Mouse (Mus musculus) frontal cortex, postnatal 10 days (tissue): Measurements from ENCODE around the gene Tmem115.
A peak's percentile ranks its signal among the peaks of the same experiment; 100 is the strongest.
"Not testable (repeated sequence)": the region's sequence is repeated elsewhere in the genome, so short reads cannot be mapped to it uniquely, and the experiment has no call there.

Source experiments
- DNase-seq, 2 experiments: peaks; one replicate each; pipeline ENCODE4 v3.0.0; 2022; ENCODE audit warnings: low spot score in 2 of 2, mixed read lengths in 1 of 2

Gene Tmem115

GRCm38 (mm10) chr9:107549297-107550074 lies 15.7 kb downstream of the Tmem115 start:
- DNase-seq, result no peak

DNA sequence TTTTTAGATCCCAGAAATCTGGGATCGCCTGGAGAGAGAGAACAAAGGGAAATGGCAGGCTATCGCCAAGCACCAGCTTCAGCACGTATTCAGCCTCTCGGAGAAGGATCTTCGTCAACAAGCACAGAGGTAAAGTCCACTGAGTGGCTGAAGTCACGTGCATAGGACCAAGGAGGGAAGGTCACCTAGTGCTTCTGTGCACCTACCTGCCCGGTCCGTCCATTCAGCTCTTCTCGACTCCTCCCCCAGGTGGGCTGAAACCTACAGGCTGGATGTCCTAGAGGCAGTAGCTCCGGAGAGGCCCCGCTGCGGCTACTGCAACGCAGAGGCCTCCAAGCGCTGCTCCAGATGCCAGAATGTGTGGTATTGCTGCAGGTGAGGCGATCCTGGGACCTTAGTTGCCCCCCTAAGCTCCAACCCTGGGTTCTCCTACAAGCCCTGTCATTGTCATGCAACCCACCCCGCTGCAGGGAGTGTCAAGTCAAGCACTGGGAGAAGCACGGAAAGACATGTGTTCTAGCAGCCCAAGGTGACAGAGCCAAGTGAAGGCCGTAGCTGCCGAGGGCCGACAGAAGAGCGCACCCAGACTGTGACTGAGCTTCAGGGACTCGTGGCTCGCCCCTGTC lies 16.9 kb downstream of the Tmem115 start:
- DNase-seq, result no peak

DNA sequence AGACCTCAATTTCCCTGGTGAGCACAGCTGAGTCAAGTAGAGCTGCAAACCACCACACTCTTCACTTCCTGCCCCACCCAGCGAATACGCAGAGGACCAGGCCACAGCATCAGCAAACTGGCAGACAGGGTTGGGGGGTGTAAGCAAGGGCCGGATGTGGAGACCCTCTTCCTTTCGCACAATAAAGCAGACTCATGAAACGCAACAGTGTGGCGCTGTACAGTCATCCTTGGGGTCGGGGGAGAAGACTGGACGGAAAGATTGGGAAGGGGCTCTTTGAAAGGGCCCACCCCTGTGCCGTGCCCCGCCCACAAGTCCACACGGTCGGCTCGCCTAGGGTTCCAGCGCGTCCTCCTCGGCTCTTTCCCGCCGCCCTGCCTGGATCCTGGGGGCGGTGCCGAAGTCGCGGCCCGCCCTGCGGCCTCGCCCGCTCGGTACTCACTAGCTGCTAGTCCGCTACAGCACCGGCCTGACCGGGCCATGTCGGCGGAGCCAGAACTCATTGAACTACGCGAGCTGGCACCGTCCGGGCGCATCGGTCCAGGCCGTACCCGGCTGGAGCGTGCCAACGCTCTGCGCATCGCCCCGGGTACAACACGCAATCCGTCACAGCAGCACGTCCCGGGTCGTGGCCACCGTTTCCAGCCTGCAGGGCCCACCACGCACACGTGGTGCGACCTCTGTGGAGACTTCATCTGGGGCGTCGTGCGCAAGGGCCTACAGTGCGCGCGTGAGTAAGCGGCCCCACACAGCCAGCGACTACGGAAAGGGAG lies 17.6 kb downstream of the Tmem115 start, which contains the start of gene Rassf1:
Rassf1 (plus strand) TSS at position 439 of the 773 bp plus-strand sequence.
- DNase-seq, result no peak

GRCm38 (mm10) chr9:107551890-107552355 lies 18.2 kb downstream of the Tmem115 start:
- no peak for DNase-seq

- no peak for DNase-seq
These were observed 19.1 kb downstream of the Tmem115 start for GRCm38 (mm10) chr9:107552690-107553393.

GRCm38 (mm10) chr9:107553541-107554318 lies 20.0 kb downstream of the Tmem115 start:
- DNase-seq, result no peak

- DNase-seq, result peak; percentile 92
These were observed 20.6 kb downstream of the Tmem115 start for GRCm38 (mm10) chr9:107554319-107554825.

DNA sequence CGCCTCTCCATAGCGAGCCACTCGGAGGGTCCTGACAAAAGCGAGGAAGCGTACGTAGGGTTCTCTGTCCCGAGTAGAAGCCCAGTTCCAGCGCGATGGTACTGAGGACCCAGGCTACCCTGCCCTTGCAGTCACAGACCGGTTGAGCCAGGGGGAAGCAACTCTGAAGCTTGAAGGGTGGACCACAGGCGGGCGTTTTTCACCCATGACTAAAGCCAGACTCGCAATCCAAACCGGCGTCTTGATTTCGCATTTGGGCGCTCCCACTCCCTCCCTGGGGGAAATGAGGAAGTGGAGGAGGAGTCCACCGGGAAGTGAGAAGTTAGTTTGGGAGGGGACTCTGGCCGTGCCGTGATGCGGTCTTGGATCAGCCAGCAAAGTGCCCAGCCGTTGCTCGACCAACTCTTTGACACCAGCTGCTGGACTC lies 21.3 kb downstream of the Tmem115 start:
- no peak for DNase-seq

DNA sequence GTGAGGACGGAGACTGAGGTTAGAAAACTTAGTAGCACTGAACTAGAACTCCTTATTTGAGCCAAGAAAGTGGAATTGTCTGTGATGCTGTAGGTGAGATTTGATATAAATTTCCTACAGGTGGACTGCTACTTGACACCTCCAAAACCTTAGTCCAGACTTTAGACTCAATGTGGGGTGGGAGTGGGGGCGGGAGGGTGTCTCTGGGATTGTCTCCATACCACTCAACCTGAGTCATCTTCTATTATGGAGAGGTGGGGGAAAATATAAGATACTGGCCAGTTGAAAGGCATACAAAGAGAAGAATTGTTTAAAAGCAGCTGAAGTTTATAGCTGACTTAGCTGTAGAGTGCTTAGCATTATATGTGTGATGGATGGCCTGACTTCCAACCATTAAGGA lies 22.0 kb downstream of the Tmem115 start:
- no peak for DNase-seq

DNA sequence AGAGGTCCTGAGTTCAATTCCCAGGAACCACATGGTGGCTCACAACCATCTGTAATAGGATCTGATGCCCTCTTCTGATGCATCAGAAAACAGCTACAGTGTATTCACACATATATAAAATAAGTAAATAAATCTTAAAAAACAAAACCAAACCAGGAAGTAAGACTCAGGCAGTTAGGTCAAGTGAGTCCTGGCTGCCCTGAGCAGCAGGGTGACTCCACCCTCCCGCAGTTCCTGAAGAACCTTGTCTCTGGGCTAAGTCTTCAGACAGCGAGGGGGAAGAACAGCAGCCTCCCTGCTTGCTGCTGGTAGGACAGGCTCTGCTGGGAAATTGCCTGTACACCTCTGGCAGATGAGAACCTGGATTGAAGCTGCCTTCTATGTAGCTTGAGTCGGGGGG lies 22.6 kb downstream of the Tmem115 start:
- DNase-seq, result no peak

DNA sequence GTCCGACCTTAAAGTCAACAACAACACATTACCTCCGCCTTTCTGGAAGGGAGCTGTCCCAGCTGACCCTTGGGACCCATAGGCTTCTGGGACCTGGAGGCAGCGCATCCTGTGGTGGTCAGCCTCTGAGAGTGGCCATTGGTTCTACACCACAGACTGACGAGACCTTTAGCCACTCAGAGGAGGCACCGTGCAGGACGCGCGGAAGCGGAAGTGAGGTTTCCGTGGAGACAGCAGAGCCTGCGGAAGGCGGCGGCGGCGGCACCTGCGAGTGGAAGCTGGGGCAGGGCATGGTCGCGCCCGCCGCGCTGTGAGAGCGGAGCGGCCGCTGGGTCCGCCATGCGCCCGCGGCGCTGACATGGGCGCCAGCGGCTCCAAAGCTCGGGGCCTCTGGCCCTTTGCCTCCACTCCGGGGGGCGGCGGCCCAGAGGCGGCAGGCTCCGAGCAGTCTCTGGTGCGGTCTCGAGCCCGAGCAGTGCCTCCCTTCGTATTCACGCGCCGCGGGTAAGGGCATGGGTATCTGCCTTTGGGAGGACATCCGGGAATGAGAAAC lies 29.4 kb downstream of the Tmem115 start, which contains the start of gene Tusc2:
Tusc2 (plus strand) TSS at position 227 of the 553 bp plus-strand sequence.
- DNase-seq, result peak; percentile 91 to 93

GRCm38 (mm10) chr9:107565556-107565955 lies 31.8 kb downstream of the Tmem115 start:
- not testable (repeated sequence) for DNase-seq

- DNase-seq, result peak in 1 of 2 experiments; percentile 67
These were observed 32.4 kb downstream of the Tmem115 start for GRCm38 (mm10) chr9:107566041-107566709.

- no peak for DNase-seq
These were observed 33.1 kb downstream of the Tmem115 start for GRCm38 (mm10) chr9:107566855-107567254.

GRCm38 (mm10) chr9:107567702-107568319 lies 34.1 kb downstream of the Tmem115 start, which contains the start of gene Hyal2:
Hyal2 (plus strand) TSS chr9:107567945.
- no peak for DNase-seq

- peak; percentile 77 to 82 for DNase-seq
These were observed 34.9 kb downstream of the Tmem115 start for GRCm38 (mm10) chr9:107568331-107569261.

- DNase-seq, result no peak
These were observed 35.5 kb downstream of the Tmem115 start for GRCm38 (mm10) chr9:107569270-107569669.

GRCm38 (mm10) chr9:107570016-107570415 lies 36.3 kb downstream of the Tmem115 start:
- DNase-seq, result no peak
